Mouse (Mus musculus): ENCODE measurements around the gene Rora.

Gene Rora

GRCm38 (mm10) chr9:69213796-69214195, 560.2 kb downstream of the Rora start:
- DNase-seq (ENCODE audit: low read depth, low spot score), result no peak

DNA sequence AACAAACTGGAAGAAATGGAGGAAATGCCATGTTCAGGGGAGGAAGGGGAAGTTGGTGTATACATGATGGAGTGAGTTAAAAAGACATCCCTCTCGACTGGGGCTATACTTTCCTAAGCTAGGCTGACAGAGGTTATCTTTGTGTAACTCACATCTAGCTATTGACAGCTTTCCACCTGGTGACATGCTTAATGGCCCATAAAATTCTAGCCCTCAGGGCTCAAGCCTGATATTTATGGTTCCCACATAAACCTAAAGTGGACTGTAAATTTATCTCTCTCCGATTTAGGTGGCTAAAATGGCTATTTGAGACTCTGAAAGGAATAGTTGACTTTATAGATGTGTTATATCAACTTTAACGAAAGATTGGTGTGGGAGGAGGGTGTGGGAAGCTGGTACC, 571.3 kb downstream of the Rora start:
- DNase-seq (ENCODE audit: low read depth, low spot score), result no peak

DNA sequence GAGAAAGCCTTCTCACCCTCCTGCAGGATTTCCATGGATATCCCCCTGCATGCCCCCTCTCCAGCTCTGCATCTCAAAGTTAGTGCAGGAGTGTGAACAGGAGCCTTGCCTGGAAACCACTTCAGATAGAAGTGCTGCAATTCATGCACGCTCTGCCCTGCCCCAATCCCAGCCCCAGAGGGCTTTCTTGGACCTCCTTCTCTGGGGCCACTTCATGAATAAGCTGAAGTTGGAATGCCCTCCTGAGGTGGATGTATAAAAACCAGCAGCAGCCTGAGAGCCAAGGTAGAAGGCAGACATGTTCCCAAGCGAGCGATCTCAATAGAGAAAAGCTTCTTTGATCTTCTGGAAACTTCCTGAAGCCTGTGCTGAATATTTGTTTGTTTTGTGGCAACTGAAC, 572.8 kb downstream of the Rora start:
- no peak for DNase-seq (ENCODE audit: low read depth, low spot score)

- DNase-seq (ENCODE audit: low read depth, low spot score), result no peak
These were observed 574.2 kb downstream of the Rora start for GRCm38 (mm10) chr9:69227806-69228205.

DNA sequence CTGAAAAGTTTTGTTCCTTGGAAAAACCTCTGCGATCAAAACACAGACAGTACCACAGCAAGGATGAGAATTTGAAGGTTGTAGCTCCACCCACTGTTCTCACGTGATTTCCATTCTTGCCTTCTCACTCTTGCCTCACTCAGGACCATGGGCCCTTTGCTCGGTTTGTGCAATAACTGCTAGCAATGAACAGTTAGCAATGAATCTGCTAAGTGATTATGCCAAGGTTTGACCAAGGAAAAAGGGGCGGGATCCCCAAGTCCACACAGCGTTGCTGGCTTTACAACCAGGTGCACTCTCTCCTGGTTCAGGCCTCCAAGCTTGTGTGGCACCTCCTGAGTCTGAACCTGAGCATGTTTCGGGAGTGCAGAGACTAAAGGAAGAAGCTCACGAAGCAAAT, 576.3 kb downstream of the Rora start:
- no peak for DNase-seq (ENCODE audit: low read depth, low spot score)

GRCm38 (mm10) chr9:69234526-69234925, 580.9 kb downstream of the Rora start:
- DNase-seq (ENCODE audit: low read depth, low spot score), result no peak

- DNase-seq (ENCODE audit: low read depth, low spot score), result no peak
These were observed 583.7 kb downstream of the Rora start for GRCm38 (mm10) chr9:69237316-69237715.

DNA sequence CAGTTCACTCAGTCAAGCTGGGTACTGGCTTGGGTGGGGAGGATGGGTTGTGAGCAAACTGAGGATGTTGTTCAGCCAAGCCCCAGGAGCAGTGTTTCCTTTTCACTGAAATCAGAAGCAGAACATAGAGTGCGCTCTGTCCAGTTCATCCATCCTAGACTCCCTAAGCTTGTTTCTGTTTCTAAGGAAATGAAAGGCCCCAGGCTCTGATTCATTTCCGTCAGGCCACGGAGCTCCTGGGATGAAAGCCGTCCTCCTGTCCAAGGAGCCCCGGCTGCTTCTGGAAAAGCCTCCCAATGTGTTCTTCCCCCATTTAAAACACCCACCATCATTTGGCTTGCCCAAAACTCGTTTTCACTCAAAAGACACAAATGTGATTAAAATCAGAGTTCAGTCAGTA, 589.0 kb downstream of the Rora start:
- DNase-seq (ENCODE audit: low read depth, low spot score), result no peak

DNA sequence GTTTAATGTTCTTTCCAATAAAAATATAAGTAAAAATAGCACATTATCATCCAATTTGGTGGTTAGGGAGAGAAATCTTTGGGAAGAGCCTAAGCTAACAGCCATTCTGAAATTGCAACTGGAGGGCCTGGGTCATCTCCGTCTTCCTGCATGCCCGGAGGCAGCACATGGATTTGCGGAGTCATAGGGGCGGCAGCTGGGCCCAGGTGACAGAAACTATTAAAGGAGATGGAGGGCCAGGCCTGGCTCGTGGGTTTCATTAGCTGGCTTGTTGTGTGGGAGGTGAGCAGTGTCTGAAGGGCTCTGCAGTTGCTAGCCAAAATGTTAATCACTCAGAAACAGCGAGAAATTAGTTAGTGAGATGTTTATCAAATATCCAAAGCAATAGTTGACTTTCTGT, 590.0 kb downstream of the Rora start:
- DNase-seq (ENCODE audit: low read depth, low spot score), result no peak

- DNase-seq (ENCODE audit: low read depth, low spot score), result no peak
These were observed 592.6 kb downstream of the Rora start for GRCm38 (mm10) chr9:69246225-69246624.

DNA sequence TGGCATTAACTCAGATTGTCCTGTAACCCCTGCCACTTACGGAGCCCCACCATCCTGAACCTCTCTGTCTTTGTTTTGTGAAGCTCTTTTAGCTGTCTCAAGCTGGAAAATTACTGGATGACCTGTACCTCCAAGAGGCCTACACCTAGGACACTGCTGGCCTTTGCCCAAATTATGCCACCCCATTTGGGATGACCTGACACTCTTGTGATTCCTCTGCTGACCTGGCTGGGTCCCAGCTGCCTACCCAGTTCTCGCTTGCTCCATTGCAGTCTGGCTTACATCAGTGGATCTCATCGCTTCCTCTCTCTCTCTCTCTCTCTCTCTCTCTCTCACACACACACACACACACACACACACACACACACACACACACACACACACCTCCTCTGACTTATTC, 596.0 kb downstream of the Rora start:
- no peak for DNase-seq (ENCODE audit: low read depth, low spot score)

GRCm38 (mm10) chr9:69250326-69250725, 596.7 kb downstream of the Rora start:
- no peak for DNase-seq (ENCODE audit: low read depth, low spot score)

DNA sequence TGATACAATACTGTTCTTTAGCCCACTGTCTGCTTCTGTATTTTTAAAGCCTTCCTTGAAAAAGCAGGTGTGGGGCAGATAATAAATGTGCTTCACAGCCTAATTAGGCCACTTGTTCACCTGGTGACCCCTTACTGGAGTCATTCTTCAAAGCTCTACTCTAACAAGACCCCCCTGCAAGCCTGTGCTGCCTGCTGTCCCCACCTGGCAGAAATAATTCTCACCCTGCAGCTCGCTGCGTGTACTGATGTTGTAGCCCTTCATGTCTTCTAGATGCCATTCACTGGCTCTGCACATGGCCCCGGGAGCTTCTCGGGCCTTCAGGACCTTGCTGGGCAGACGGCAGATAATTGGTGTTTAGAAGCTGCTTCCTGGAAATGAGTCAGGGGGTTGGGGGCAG, 604.9 kb downstream of the Rora start:
- no peak for DNase-seq (ENCODE audit: low read depth, low spot score)

GRCm38 (mm10) chr9:69259382-69259781, 605.8 kb downstream of the Rora start:
- no peak for DNase-seq (ENCODE audit: low read depth, low spot score)

- DNase-seq (ENCODE audit: low read depth, low spot score), result no peak
These were observed 611.6 kb downstream of the Rora start for GRCm38 (mm10) chr9:69265151-69265550.

GRCm38 (mm10) chr9:69270374-69270773, 616.8 kb downstream of the Rora start:
- no peak for DNase-seq (ENCODE audit: low read depth, low spot score)

GRCm38 (mm10) chr9:69270931-69271330, 617.3 kb downstream of the Rora start:
- DNase-seq (ENCODE audit: low read depth, low spot score), result no peak

GRCm38 (mm10) chr9:69272884-69273283, 619.3 kb downstream of the Rora start:
- DNase-seq (ENCODE audit: low read depth, low spot score), result no peak

DNA sequence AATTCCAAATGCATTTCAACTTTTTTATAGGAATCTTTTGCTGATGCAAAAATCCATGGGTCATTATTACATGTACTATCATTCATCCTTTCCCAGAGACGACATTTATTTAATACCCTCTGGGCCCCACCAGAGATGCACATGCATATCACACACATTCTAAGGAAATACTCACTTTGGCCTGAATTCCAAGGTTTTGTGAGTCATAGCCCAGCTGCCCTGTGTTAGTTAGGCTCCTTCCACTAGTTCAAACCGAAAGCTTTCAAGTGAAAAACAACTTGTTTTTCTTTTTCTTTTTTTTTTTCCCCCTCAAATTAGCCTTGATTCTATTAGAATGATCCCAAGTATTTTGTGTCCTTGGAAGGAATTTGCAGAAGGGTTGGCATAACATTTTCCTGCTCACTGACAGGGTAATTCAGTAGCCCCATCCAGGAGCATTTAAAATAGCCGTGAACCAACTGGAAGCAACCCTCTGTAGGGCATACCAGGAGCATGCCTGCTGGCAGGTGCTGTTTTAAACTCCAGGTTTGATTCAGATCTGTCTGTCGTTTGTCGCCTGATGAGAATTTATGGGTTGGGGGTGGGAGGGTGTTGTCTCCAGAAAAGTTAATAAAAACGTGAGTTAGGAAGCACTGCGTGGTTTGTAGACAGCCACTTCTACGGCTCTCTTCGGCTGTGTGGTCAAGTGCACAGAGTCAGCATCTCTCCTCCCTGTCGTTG, 621.3 kb downstream of the Rora start:
- no peak for DNase-seq (ENCODE audit: low read depth, low spot score)

- no peak for DNase-seq (ENCODE audit: low read depth, low spot score)
These were observed 623.7 kb downstream of the Rora start for GRCm38 (mm10) chr9:69277256-69277655.

- DNase-seq (ENCODE audit: low read depth, low spot score), result no peak
These were observed 631.4 kb downstream of the Rora start for GRCm38 (mm10) chr9:69285011-69285410.

DNA sequence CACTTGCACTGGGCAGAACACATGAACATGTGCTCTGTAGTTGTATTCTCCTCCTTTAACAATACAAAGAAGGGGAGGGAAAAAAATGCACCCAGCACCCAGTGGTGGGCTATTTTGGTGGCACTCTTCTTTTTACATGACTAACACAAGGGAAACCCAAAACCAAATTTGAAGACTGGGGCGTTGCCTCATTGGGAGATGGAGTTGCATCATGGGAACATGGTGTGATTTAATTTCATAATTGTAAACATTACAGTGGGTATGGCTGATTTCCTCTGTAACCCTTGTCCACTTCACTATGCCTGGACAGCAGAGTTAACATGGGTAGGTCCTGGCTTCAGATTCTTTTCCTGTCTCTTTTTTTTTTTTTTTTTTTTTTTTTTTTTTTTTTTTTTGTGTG, 634.5 kb downstream of the Rora start:
- DNase-seq (ENCODE audit: low read depth, low spot score), result no peak

DNA sequence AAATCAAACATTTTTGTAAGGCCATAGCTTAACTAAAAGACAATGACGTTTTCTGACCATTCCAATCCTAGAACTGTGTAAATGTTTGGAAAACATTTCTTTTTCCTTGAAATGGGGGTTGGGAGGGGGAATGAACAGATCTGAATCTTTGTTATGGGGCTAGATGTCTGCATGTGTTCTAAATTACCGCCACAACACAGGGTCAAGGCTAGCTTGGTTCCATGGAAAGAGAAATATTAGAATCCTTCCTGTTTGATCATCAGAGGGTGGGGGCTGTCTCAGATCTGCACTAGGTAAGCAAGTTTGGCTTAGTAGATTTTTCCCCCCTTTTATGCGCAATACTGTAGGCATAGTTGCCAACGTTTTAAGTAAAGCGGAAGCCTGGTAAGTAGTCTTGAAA, 635.0 kb downstream of the Rora start:
- DNase-seq (ENCODE audit: low read depth, low spot score), result no peak
